Mouse (Mus musculus): ENCODE results near the gene Antxr2. TPM values are rescaled to one million over a fixed set of nuclear protein-coding genes. Genes with fewer than 3 reads are reported as not detected.

Antxr2 gene
- polyA plus RNA-seq, 1 experiment from 2014 or later = 9.3 TPM

DNA sequence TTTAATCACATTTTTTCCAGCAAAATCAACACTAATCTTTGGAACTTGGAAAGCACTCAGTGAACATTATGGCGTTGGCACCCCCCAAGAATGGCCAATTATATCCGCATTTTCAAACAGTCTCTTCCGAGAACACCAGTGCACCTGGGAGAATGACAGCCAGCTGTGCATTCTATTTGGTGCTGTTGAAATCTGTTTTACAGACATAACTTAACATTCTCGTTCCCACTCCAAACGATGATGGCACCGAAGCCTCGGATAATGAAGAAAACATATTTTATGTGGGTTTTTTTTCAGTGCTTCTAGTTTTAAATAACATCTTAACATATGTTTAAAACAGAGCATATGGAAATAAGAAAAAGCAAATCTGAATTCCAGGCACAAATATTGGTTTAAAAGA, 129.7 kb downstream of the Antxr2 start:
- no peaks in the 10 kb centered on the region for H3K27me3 ChIP-seq (ENCODE audit: control insufficient read depth, insufficient read depth, low read length)
- H3K27ac ChIP-seq (replicated peaks) = no peak overlapping the region
- no peaks in the 10 kb centered on the region for H3K9me3 ChIP-seq (ENCODE audit: control insufficient read depth, low read length)
- no peak overlapping the region for H3K9ac ChIP-seq (ENCODE audit: low read length)
- H3K4me1 ChIP-seq (replicated peaks; ENCODE audit: control insufficient read depth, insufficient read depth) = no peaks in the 10 kb centered on the region
- no peak overlapping the region for H3K4me3 ChIP-seq (ENCODE audit: low read depth, low read length)
- WGBS = 90% methylated on average over 7 of the region's 7 CpGs
- no peaks in the 10 kb centered on the region for H3K36me3 ChIP-seq (ENCODE audit: control insufficient read depth, insufficient read depth, low read length)
- no peak for DNase-seq (ENCODE audit: low spot score)
- no peak for TF ChIP-seq CTCF (IDR thresholded peaks at IDR 0.05; ENCODE audit: low read depth)
- TF ChIP-seq EP300 (optimal IDR thresholded peaks at IDR 0.05) = no peak
- no peak for ATAC-seq (ENCODE audit: low FRiP score, low TSS enrichment)
- H3K4me2 ChIP-seq (replicated peaks; ENCODE audit: low read depth) = no peak overlapping the region

DNA sequence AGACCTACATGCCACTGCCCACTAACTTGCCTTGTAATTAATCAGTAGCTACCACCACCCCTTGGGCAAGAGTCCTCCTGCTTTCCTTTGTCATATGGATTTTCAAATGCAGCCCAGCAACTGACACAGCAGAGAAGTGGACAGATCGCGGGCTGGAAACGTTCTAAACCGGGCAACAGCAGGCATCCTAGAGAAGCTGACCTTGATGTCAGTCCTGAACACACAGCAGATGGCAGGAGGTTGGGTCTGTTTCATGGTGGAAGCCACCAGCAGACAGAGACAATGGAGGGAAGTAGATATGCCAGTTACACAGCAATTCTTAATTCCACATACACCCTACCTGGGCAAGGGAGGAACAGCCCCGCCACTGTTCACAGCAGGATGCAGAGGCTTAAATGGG, 131.5 kb downstream of the Antxr2 start:
- no peak overlapping the region for H3K27ac ChIP-seq (replicated peaks)
- H3K9me3 ChIP-seq (ENCODE audit: control insufficient read depth, low read length) = 0 out of 2 replicates have a peak, but pooled peaks cover 2% of the 10 kb centered on the region
- no peak overlapping the region for H3K4me2 ChIP-seq (replicated peaks; ENCODE audit: low read depth)
- 92% methylated on average over 5 of the region's 5 CpGs for WGBS
- H3K36me3 ChIP-seq (ENCODE audit: control insufficient read depth, insufficient read depth, low read length) = no peaks in the 10 kb centered on the region
- no peaks in the 10 kb centered on the region for H3K27me3 ChIP-seq (ENCODE audit: control insufficient read depth, insufficient read depth, low read length)
- DNase-seq (ENCODE audit: low spot score) = no peak
- TF ChIP-seq EP300 (optimal IDR thresholded peaks at IDR 0.05) (no peak), CTCF (IDR thresholded peaks at IDR 0.05; ENCODE audit: low read depth) (no peak)
- H3K4me3 ChIP-seq (ENCODE audit: low read depth, low read length) = no peak overlapping the region
- ATAC-seq (ENCODE audit: low FRiP score, low TSS enrichment) = no peak
- no peaks in the 10 kb centered on the region for H3K4me1 ChIP-seq (replicated peaks; ENCODE audit: control insufficient read depth, insufficient read depth)
- no peak overlapping the region for H3K9ac ChIP-seq (ENCODE audit: low read length)

DNA sequence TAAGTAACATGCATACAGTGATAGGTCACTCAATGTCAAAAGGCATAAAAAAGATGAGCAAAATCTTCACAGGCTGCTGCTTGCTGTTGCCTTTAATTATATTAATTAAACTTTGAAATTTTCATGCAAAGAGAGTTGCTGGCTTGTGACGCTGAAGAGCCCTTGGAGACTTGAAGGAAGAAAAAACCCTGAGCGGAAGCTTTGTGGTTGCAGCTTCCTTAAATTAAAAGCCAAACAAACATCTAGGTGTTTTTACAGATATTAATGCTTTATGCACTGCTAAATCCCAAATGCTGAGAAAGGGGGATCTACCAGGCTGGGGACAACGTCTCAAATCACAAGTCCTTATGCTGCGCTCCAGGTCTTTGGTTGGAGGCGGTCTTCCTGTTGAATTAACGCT, 145.4 kb downstream of the Antxr2 start:
- Histone ChIP-seq H3K9me3 (ENCODE audit: control insufficient read depth, low read length) (no peaks in the 10 kb centered on the region), H3K4me3 (ENCODE audit: low read depth, low read length) (no peak overlapping the region), H3K4me2 (replicated peaks; ENCODE audit: low read depth) (no peak overlapping the region), H3K27ac (replicated peaks) (no peak overlapping the region), H3K4me1 (replicated peaks; ENCODE audit: control insufficient read depth, insufficient read depth) (no peaks in the 10 kb centered on the region), H3K36me3 (ENCODE audit: control insufficient read depth, insufficient read depth, low read length) (0 out of 2 replicates have a peak, but pooled peaks cover 2% of the 10 kb centered on the region), H3K27me3 (ENCODE audit: control insufficient read depth, insufficient read depth, low read length) (no peaks in the 10 kb centered on the region), H3K9ac (ENCODE audit: low read length) (no peak overlapping the region)
- DNase-seq (ENCODE audit: low spot score) (no peak), ATAC-seq (ENCODE audit: low FRiP score, low TSS enrichment) (no peak)
- TF ChIP-seq CTCF (IDR thresholded peaks at IDR 0.05; ENCODE audit: low read depth) = no peak
- TF ChIP-seq EP300 (optimal IDR thresholded peaks at IDR 0.05) = no peak
- 96% methylated on average over 6 of the region's 6 CpGs for WGBS

- H3K9me3 ChIP-seq (ENCODE audit: control insufficient read depth, low read length) = no peaks in the 10 kb centered on the region
- H3K27me3 ChIP-seq (ENCODE audit: control insufficient read depth, insufficient read depth, low read length) = no peaks in the 10 kb centered on the region
- no peak for ATAC-seq (ENCODE audit: low FRiP score, low TSS enrichment)
- no peak overlapping the region for H3K4me2 ChIP-seq (replicated peaks; ENCODE audit: low read depth)
- no peaks in the 10 kb centered on the region for H3K4me1 ChIP-seq (replicated peaks; ENCODE audit: control insufficient read depth, insufficient read depth)
- DNase-seq (ENCODE audit: low spot score) = no peak
- no peak overlapping the region for H3K9ac ChIP-seq (ENCODE audit: low read length)
- TF ChIP-seq EP300 (optimal IDR thresholded peaks at IDR 0.05) (no peak), CTCF (IDR thresholded peaks at IDR 0.05; ENCODE audit: low read depth) (no peak)
- H3K4me3 ChIP-seq (ENCODE audit: low read depth, low read length) = no peak overlapping the region
- WGBS = 65% methylated on average over 3 of the region's 3 CpGs
- H3K27ac ChIP-seq (replicated peaks) = no peak overlapping the region
- 0 out of 2 replicates have a peak, but pooled peaks cover 2% of the 10 kb centered on the region for H3K36me3 ChIP-seq (ENCODE audit: control insufficient read depth, insufficient read depth, low read length)
These were observed 146.7 kb downstream of the Antxr2 start for GRCm38 (mm10) chr5:97884110-97884509.

GRCm38 (mm10) chr5:97881421-97881820, 149.4 kb downstream of the Antxr2 start:
- Histone ChIP-seq H3K4me1 (replicated peaks; ENCODE audit: control insufficient read depth, insufficient read depth) (no peaks in the 10 kb centered on the region), H3K9me3 (ENCODE audit: control insufficient read depth, low read length) (no peaks in the 10 kb centered on the region), H3K36me3 (ENCODE audit: control insufficient read depth, insufficient read depth, low read length) (0 out of 2 replicates have a peak, but pooled peaks cover 2% of the 10 kb centered on the region), H3K9ac (ENCODE audit: low read length) (no peak overlapping the region), H3K27me3 (ENCODE audit: control insufficient read depth, insufficient read depth, low read length) (no peaks in the 10 kb centered on the region), H3K27ac (replicated peaks) (no peak overlapping the region), H3K4me3 (ENCODE audit: low read depth, low read length) (no peak overlapping the region), H3K4me2 (replicated peaks; ENCODE audit: low read depth) (no peak overlapping the region)
- DNase-seq (ENCODE audit: low spot score) = no peak
- no peak for ATAC-seq (ENCODE audit: low FRiP score, low TSS enrichment)
- TF ChIP-seq EP300 (optimal IDR thresholded peaks at IDR 0.05) (no peak), CTCF (IDR thresholded peaks at IDR 0.05; ENCODE audit: low read depth) (no peak)
- 85% methylated on average over 2 of the region's 2 CpGs for WGBS

DNA sequence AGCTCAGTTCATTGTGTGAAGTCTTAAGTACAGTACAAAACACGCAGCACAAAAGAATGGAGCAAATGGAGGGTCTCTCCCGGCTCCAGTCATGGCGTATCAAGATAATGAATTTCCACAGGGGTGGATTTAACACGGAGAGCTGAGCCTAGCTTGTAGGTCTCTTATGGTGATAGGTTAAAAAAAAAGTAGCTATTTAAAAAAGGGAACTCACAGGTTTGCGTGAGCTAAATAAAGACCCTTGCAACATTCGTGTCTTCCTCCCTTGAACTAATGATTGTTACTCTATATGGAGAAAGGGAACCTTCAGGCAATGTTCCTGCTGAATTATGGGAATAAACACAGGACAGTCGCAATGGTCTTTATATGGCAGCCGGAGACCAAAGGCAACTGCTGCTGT, 150.7 kb downstream of the Antxr2 start:
- WGBS = 76% methylated on average over 8 of the region's 8 CpGs
- no peak overlapping the region for H3K27ac ChIP-seq (replicated peaks)
- H3K9ac ChIP-seq (ENCODE audit: low read length) = no peak overlapping the region
- TF ChIP-seq CTCF (IDR thresholded peaks at IDR 0.05; ENCODE audit: low read depth) (no peak), EP300 (optimal IDR thresholded peaks at IDR 0.05) (no peak)
- H3K36me3 ChIP-seq (ENCODE audit: control insufficient read depth, insufficient read depth, low read length) = 0 out of 2 replicates have a peak, but pooled peaks cover 2% of the 10 kb centered on the region
- no peak overlapping the region for H3K4me3 ChIP-seq (ENCODE audit: low read depth, low read length)
- H3K27me3 ChIP-seq (ENCODE audit: control insufficient read depth, insufficient read depth, low read length) = no peaks in the 10 kb centered on the region
- DNase-seq (ENCODE audit: low spot score) (no peak), ATAC-seq (ENCODE audit: low FRiP score, low TSS enrichment) (no peak)
- H3K4me1 ChIP-seq (replicated peaks; ENCODE audit: control insufficient read depth, insufficient read depth) = no peaks in the 10 kb centered on the region
- no peaks in the 10 kb centered on the region for H3K9me3 ChIP-seq (ENCODE audit: control insufficient read depth, low read length)
- no peak overlapping the region for H3K4me2 ChIP-seq (replicated peaks; ENCODE audit: low read depth)
